ENCODE assay signal across 8 mouse cellular contexts in the genomic region with DNA sequence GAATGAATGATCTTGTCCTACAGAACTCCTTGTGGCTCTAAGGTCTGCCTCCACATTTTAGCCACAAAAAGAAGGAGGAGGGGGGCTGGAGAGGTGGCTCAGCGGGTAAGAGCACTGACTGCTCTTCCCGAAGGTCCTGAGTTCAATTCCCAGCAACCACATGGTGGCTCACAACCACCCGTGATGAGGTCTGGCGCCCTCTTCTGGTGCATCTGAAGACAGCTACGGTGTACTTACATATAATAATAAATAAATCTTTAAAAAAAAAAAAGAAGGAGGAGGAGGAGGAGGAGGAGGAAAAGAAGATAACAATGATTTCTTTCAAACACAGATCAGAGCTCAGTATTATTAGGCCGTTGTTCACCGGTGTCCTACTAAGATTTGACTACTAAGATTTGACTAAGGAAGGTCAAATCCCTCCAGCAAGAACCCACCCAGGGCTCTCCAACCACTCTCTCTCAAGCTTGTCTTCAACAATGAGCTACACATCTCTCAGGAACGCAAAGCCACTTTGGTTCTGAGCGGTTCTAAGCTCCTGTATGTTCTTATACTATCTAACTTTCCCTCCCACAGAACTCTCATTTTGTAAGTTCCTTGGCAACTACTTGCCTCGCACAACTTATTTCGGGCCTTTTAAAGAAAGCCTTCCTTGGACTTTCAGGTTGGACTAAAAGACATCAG. TPM values are rescaled to one million over a fixed set of nuclear protein-coding genes. Genes with fewer than 3 reads are reported as not detected.
A peak's percentile ranks its signal among the peaks of the same experiment; 100 is the strongest.
DNase-seq lines count a peak whose midpoint lies in the region; ATAC-seq and TF ChIP-seq lines count a peak whose summit lies in the region.

A gene (plus strand): TSS at position 631 of the 681 bp plus-strand sequence.

- peak within 1 kb of the TSS; percentile 94 for H3K27ac ChIP-seq in testis, adult 2 months (ENCODE audit: control insufficient read depth, insufficient read depth, low read depth, low read length)
- peak within 1 kb of the TSS; percentile 91 for H3K27ac ChIP-seq in brown adipose tissue, adult 24 weeks (replicated peaks; ENCODE audit: low read depth, low read length)
- peak within 1 kb of the TSS; percentile 90 for H3K27ac ChIP-seq in midbrain, embryonic 14.5 days (replicated peaks; ENCODE audit: low read depth, low read length)

- no peak for TF ChIP-seq POLR2A in testis, adult 2 months (IDR thresholded peaks at IDR 0.05; ENCODE audit: control insufficient read depth, low read depth, low read length)

- H3K4me3 ChIP-seq in testis, adult 2 months (ENCODE audit: control insufficient read depth, low read depth, low read length): peak within 1 kb of the TSS; percentile 99
- H3K4me3 ChIP-seq in brown adipose tissue, adult 24 weeks (ENCODE audit: insufficient read depth, low read depth, low read length): peak within 1 kb of the TSS; percentile 99
- peak within 1 kb of the TSS; percentile 80 for H3K4me3 ChIP-seq in midbrain, embryonic 14.5 days (replicated peaks; ENCODE audit: low read depth, low read length)

- peak within 1 kb of the TSS; percentile 87 for H3K4me2 ChIP-seq in midbrain, embryonic 14.5 days (ENCODE audit: low read length)

- H3K4me1 ChIP-seq in testis, adult 2 months (ENCODE audit: control insufficient read depth, insufficient read depth, low read length): peaks cover 6% of the 10 kb centered on the region
- 0 out of 2 replicates have a peak, but pooled peaks cover 8% of the 10 kb centered on the region for H3K4me1 ChIP-seq in brown adipose tissue, adult 24 weeks (ENCODE audit: control insufficient read depth, insufficient read depth, insufficient read length, low read length)
- H3K4me1 ChIP-seq in midbrain, embryonic 14.5 days (ENCODE audit: control insufficient read depth, insufficient read depth, low read length): peaks cover 20% of the 10 kb centered on the region

- no peak for ATAC-seq in midbrain, embryonic 14.5 days (ENCODE audit: low FRiP score, low TSS enrichment)

- no peak for DNase-seq in testis, postnatal 14 days (ENCODE audit: low spot score)
- no peak for DNase-seq in heart, adult 8-10 months (ENCODE audit: low spot score)
- no peak for DNase-seq in layer of hippocampus, postnatal 14 days (ENCODE audit: low spot score in 2 of 2)
- no peak for DNase-seq in midbrain, embryonic 14.5 days
- no peak for DNase-seq in frontal cortex, postnatal 36 days (ENCODE audit: low spot score in 2 of 2)
- no peak for DNase-seq in adipocyte (ENCODE audit: low spot score)

- peak within 1 kb of the TSS; percentile 82 for H3K9ac ChIP-seq in midbrain, embryonic 14.5 days (replicated peaks; ENCODE audit: low read length)

- TF ChIP-seq CTCF in testis, adult 2 months (IDR thresholded peaks at IDR 0.05; ENCODE audit: control insufficient read depth, insufficient read depth, insufficient replicate concordance, low read depth, low read length): no peak

- 59% methylated on average over 11 of the region's 11 CpGs for WGBS in midbrain, embryonic 14.5 days

- no peaks in the 10 kb centered on the region for H3K36me3 ChIP-seq in testis, adult 2 months (ENCODE audit: control insufficient read depth, insufficient read depth, low read length)
- H3K36me3 ChIP-seq in midbrain, embryonic 14.5 days (ENCODE audit: control insufficient read depth, insufficient read depth, low read length): peaks cover 10% of the 10 kb centered on the region

- no peaks in the 10 kb centered on the region for H3K27me3 ChIP-seq in testis, adult 2 months (ENCODE audit: control insufficient read depth, insufficient read depth, low read length)
- no peaks in the 10 kb centered on the region for H3K27me3 ChIP-seq in midbrain, embryonic 14.5 days (ENCODE audit: control insufficient read depth, insufficient read depth, low read length)

- H3K9me3 ChIP-seq in midbrain, embryonic 14.5 days (ENCODE audit: control insufficient read depth, low read length): no peaks in the 10 kb centered on the region

RNA-seq across cellular contexts. Expression of the gene that starts here (rescaled TPM):
- polyA plus RNA-seq in testis, adult 2 months (2012; rRNA removed): 21.1 and 21.6 TPM in 2 replicates
- 28.3 and 50.8 TPM in 2 replicates for polyA plus RNA-seq in brown adipose tissue, adult 24 weeks (2012; ENCODE audit: insufficient read depth, insufficient read length, missing spikeins)
- total RNA-seq in heart, adult 8-10 months (2022): 10 to 100 TPM; 36.6 to 37.8 (median 37.7) TPM
- total RNA-seq in layer of hippocampus, postnatal 14 days (2021): 10 to 100 TPM; 51.3 to 64.0 TPM
- polyA plus RNA-seq in midbrain, embryonic 14.5 days (2014; fragmentation: Nextera tagmentation; extraction: Ambion mirVana): 91.9 and 107 TPM in 2 replicates
